Mouse (Mus musculus): ENCODE measurements around the gene Pef1. TPM values are rescaled to one million over a fixed set of nuclear protein-coding genes. Genes with fewer than 3 reads are reported as not detected.

Pef1 gene
- polyA plus RNA-seq, 1 experiment: 56.9 TPM

DNA sequence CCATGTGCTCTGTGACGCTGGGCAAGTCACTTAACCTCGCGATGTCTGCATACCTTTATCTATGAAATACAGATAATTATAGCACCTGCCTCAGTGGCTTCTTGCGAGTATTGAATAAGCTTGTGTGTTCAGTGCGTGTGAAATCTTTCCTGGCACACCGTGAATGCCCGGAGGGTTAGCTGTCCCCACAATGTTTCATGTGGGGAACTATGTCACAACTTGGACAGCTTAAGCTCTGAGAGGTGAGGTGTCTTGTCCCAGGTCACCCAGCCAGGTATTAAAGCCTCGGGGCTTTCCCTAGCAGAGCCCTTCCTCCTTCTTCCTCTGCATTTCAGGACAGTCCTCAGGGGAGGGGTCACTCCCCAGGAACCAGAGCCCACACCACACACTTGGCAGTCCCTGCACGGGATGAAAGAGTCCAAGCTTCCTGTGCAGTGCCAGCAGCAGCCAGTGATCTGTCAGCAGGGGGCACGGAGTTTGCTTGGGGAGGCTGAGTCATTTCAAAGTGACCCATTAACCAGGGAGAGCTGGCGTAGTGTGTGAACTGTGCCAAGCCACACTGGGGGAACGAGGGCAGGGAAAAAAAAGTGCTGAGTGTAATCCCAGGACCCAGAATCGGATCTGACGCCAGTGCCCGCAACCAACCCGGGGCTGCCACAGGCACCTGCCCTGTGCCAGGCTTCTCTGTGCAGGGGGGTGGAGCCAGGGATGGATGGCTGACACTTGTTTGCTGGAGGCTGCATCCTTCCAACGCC, 27.4 kb upstream of the Pef1 start:
- Histone ChIP-seq H3K4me1 (ENCODE audit: control insufficient read depth, insufficient read depth, low read length) (no peaks in the 10 kb centered on the region), H3K36me3 (ENCODE audit: control insufficient read depth, insufficient read depth, low read length, poor library complexity, severe bottlenecking) (no peaks in the 10 kb centered on the region), H3K4me3 (ENCODE audit: low read depth, low read length) (no peak overlapping the region), H3K27ac (ENCODE audit: insufficient read depth, low read length) (no peak overlapping the region), H3K9ac (ENCODE audit: low read depth, poor library complexity, severe bottlenecking) (no peak overlapping the region), H3K27me3 (ENCODE audit: control insufficient read depth, insufficient read depth, low read length, poor library complexity, severe bottlenecking) (no peaks in the 10 kb centered on the region), H3K9me3 (replicated peaks; ENCODE audit: control insufficient read depth, insufficient read depth, low read length, poor library complexity, severe bottlenecking) (no peaks in the 10 kb centered on the region)
- TF ChIP-seq POLR2A (IDR thresholded peaks at IDR 0.05; ENCODE audit: insufficient read depth, low read length) (no peak), EP300 (IDR thresholded peaks at IDR 0.05; ENCODE audit: insufficient read depth, low read depth, low read length) (no peak), CTCF (IDR thresholded peaks at IDR 0.05; ENCODE audit: low read depth, low read length) (no peak)

DNA sequence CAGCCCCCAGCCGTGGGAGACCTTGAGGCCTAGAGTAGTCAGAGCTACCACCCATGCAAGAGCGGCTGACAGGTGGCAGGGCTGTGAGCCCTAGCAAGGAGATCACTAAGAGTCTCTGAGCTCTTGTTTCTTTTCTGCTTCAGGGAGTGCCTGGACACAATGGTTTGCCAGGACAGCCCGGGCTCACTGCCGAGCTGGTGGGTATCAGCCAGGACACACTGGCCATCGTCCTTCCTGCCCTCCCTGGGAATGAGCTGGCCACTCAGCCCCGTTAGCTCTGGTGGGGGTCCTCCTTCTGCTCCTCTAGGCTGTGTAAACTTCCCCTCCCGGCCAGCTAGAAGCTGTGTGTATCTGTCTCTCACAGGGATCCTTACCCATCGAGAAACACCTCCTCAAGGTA, 25.5 kb upstream of the Pef1 start:
- H3K9ac ChIP-seq (ENCODE audit: low read depth, poor library complexity, severe bottlenecking): no peak overlapping the region
- H3K4me1 ChIP-seq (ENCODE audit: control insufficient read depth, insufficient read depth, low read length): no peaks in the 10 kb centered on the region
- H3K27me3 ChIP-seq (ENCODE audit: control insufficient read depth, insufficient read depth, low read length, poor library complexity, severe bottlenecking): no peaks in the 10 kb centered on the region
- H3K36me3 ChIP-seq (ENCODE audit: control insufficient read depth, insufficient read depth, low read length, poor library complexity, severe bottlenecking): no peaks in the 10 kb centered on the region
- no peak overlapping the region for H3K4me3 ChIP-seq (ENCODE audit: low read depth, low read length)
- no peaks in the 10 kb centered on the region for H3K9me3 ChIP-seq (replicated peaks; ENCODE audit: control insufficient read depth, insufficient read depth, low read length, poor library complexity, severe bottlenecking)
- TF ChIP-seq CTCF (IDR thresholded peaks at IDR 0.05; ENCODE audit: low read depth, low read length): no peak
- TF ChIP-seq POLR2A (IDR thresholded peaks at IDR 0.05; ENCODE audit: insufficient read depth, low read length): no peak
- TF ChIP-seq EP300 (IDR thresholded peaks at IDR 0.05; ENCODE audit: insufficient read depth, low read depth, low read length): no peak
- H3K27ac ChIP-seq (ENCODE audit: insufficient read depth, low read length): no peak overlapping the region

- no peak for TF ChIP-seq POLR2A (IDR thresholded peaks at IDR 0.05; ENCODE audit: insufficient read depth, low read length)
- TF ChIP-seq CTCF (IDR thresholded peaks at IDR 0.05; ENCODE audit: low read depth, low read length): no peak
- no peak for TF ChIP-seq EP300 (IDR thresholded peaks at IDR 0.05; ENCODE audit: insufficient read depth, low read depth, low read length)
- H3K9ac ChIP-seq (ENCODE audit: low read depth, poor library complexity, severe bottlenecking): no peak overlapping the region
- H3K36me3 ChIP-seq (ENCODE audit: control insufficient read depth, insufficient read depth, low read length, poor library complexity, severe bottlenecking): no peaks in the 10 kb centered on the region
- H3K27me3 ChIP-seq (ENCODE audit: control insufficient read depth, insufficient read depth, low read length, poor library complexity, severe bottlenecking): no peaks in the 10 kb centered on the region
- no peaks in the 10 kb centered on the region for H3K4me1 ChIP-seq (ENCODE audit: control insufficient read depth, insufficient read depth, low read length)
- peak overlapping the region; percentile 8; the same call in 1 of the 2 replicates for H3K4me3 ChIP-seq (ENCODE audit: low read depth, low read length)
- H3K27ac ChIP-seq (ENCODE audit: insufficient read depth, low read length): no peak overlapping the region
- H3K9me3 ChIP-seq (replicated peaks; ENCODE audit: control insufficient read depth, insufficient read depth, low read length, poor library complexity, severe bottlenecking): no peaks in the 10 kb centered on the region
Observed at GRCm38 (mm10) chr4:130078816-130079485, 23.4 kb upstream of the Pef1 start.

DNA sequence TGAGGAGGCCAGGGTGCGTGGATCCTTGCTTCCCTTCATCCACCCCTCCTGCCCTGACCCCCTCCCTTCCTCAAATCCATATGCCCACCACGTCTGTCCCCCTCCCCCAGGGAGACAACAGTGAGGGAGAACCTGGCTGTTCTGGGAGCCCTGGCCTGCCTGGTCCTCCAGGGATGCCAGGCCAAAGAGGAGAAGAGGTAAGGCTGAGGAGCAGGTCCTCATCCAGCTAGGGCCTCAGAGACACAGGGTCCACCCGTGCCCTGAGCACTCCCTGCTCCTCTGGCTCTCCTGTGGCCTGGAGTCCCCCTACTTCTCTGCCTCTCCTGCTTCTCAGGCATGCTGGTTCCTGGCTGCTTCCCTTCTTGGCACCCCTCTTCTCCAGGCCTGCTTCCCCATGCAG, 22.8 kb upstream of the Pef1 start:
- Histone ChIP-seq H3K4me3 (ENCODE audit: low read depth, low read length) (no peak overlapping the region), H3K36me3 (ENCODE audit: control insufficient read depth, insufficient read depth, low read length, poor library complexity, severe bottlenecking) (no peaks in the 10 kb centered on the region), H3K4me1 (ENCODE audit: control insufficient read depth, insufficient read depth, low read length) (no peaks in the 10 kb centered on the region), H3K27ac (ENCODE audit: insufficient read depth, low read length) (no peak overlapping the region), H3K9me3 (replicated peaks; ENCODE audit: control insufficient read depth, insufficient read depth, low read length, poor library complexity, severe bottlenecking) (no peaks in the 10 kb centered on the region), H3K27me3 (ENCODE audit: control insufficient read depth, insufficient read depth, low read length, poor library complexity, severe bottlenecking) (no peaks in the 10 kb centered on the region), H3K9ac (ENCODE audit: low read depth, poor library complexity, severe bottlenecking) (no peak overlapping the region)
- TF ChIP-seq POLR2A (IDR thresholded peaks at IDR 0.05; ENCODE audit: insufficient read depth, low read length) (no peak), CTCF (IDR thresholded peaks at IDR 0.05; ENCODE audit: low read depth, low read length) (no peak), EP300 (IDR thresholded peaks at IDR 0.05; ENCODE audit: insufficient read depth, low read depth, low read length) (no peak)

GRCm38 (mm10) chr4:130081345-130082190, 20.8 kb upstream of the Pef1 start:
- TF ChIP-seq CTCF (IDR thresholded peaks at IDR 0.05; ENCODE audit: low read depth, low read length): no peak
- TF ChIP-seq EP300 (IDR thresholded peaks at IDR 0.05; ENCODE audit: insufficient read depth, low read depth, low read length): no peak
- no peak for TF ChIP-seq POLR2A (IDR thresholded peaks at IDR 0.05; ENCODE audit: insufficient read depth, low read length)
- no peak overlapping the region for H3K27ac ChIP-seq (ENCODE audit: insufficient read depth, low read length)
- no peaks in the 10 kb centered on the region for H3K4me1 ChIP-seq (ENCODE audit: control insufficient read depth, insufficient read depth, low read length)
- H3K9ac ChIP-seq (ENCODE audit: low read depth, poor library complexity, severe bottlenecking): no peak overlapping the region
- H3K27me3 ChIP-seq (ENCODE audit: control insufficient read depth, insufficient read depth, low read length, poor library complexity, severe bottlenecking): no peaks in the 10 kb centered on the region
- no peak overlapping the region for H3K4me3 ChIP-seq (ENCODE audit: low read depth, low read length)
- no peaks in the 10 kb centered on the region for H3K9me3 ChIP-seq (replicated peaks; ENCODE audit: control insufficient read depth, insufficient read depth, low read length, poor library complexity, severe bottlenecking)
- no peaks in the 10 kb centered on the region for H3K36me3 ChIP-seq (ENCODE audit: control insufficient read depth, insufficient read depth, low read length, poor library complexity, severe bottlenecking)

All from ES-Bruce4 (cell line).